In the genomic region with DNA sequence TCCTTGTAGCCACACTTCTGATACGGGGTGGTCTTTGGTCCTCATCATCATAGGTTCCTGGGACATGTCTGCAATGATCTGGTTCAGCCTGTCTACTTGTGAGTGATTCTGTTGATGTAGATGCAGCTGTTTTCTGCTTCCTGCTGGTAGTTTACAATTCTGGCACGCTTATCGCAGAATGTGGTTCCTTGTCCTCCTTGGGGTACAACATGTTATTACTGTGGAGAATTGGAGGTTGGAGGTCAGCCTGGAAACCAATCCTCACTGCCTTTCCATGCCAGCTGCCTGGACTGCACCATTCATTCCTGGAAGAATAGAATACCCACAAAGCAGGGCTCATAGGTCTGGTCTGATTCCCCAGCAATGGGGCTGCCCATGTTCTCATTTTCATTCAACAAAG, we compare ENCODE assay signal across 21 mouse cellular contexts. TPM values are rescaled to one million over a fixed set of nuclear protein-coding genes. Genes with fewer than 3 reads are reported as not detected.
"Had no signal": no experiment of that assay in that cellular context is flagged by ENCODE, and none has a peak within 500 bp of the region (broad histone marks: within the 10 kb centered on the region; RNA-seq: fewer than 3 reads in every experiment).

No protein-coding gene starts in this region.

- ATAC-seq: liver, embryonic 12.5 days; midbrain, embryonic 16.5 days had no signal

- H3K9me3 ChIP-seq: liver, embryonic 12.5 days; midbrain, embryonic 10.5 days; midbrain, embryonic 12.5 days; neural tube, embryonic 13.5 days; neural tube, embryonic 15.5 days had no signal

- H3K4me3 ChIP-seq: liver, embryonic 12.5 days; midbrain, embryonic 10.5 days; midbrain, embryonic 12.5 days; myocyte; neural tube, embryonic 13.5 days; neural tube, embryonic 15.5 days had no signal

- H3K27ac ChIP-seq: liver, embryonic 12.5 days; liver, embryonic 14.5 days; midbrain, embryonic 10.5 days; midbrain, embryonic 12.5 days; neural tube, embryonic 13.5 days; neural tube, embryonic 15.5 days had no signal

- H3K4me1 ChIP-seq: liver, embryonic 12.5 days; midbrain, embryonic 10.5 days; midbrain, embryonic 12.5 days; neural tube, embryonic 13.5 days; neural tube, embryonic 15.5 days had no signal

- H3K27me3 ChIP-seq: liver, embryonic 12.5 days; midbrain, embryonic 12.5 days; neural tube, embryonic 13.5 days; neural tube, embryonic 15.5 days had no signal

- H3K9ac ChIP-seq: liver, embryonic 12.5 days; liver, embryonic 14.5 days; midbrain, embryonic 12.5 days; neural tube, embryonic 13.5 days; neural tube, embryonic 15.5 days had no signal

- DNase-seq: lung, adult 2 months; lung, postnatal 10 days; lung, postnatal 4 days; midbrain, embryonic 14.5 days; retina, postnatal 1 day; right cerebral cortex, adult 18-20 months; right cerebral cortex, postnatal 25 days; right cerebral cortex, postnatal 4 days; spleen, adult 18-20 months; thymus, adult 2 months; thymus, postnatal 25 days; thymus, postnatal 4 days had no signal

- H3K36me3 ChIP-seq: liver, embryonic 12.5 days; midbrain, embryonic 10.5 days; midbrain, embryonic 12.5 days; neural tube, embryonic 13.5 days; neural tube, embryonic 15.5 days had no signal

- H3K4me2 ChIP-seq: liver, embryonic 12.5 days; midbrain, embryonic 12.5 days; neural tube, embryonic 13.5 days; neural tube, embryonic 15.5 days had no signal

RNA-seq across cellular contexts. Expression of a gene that starts 30.4 kb away (rescaled TPM):
- polyA plus RNA-seq: midbrain, embryonic 10.5 days; midbrain, embryonic 12.5 days; midbrain, embryonic 14.5 days; midbrain, embryonic 16.5 days; myocyte; neural tube, embryonic 11.5 days; neural tube, embryonic 13.5 days; neural tube, embryonic 15.5 days had no signal

RNA-seq across cellular contexts. Expression of a gene that starts 55.9 kb away (rescaled TPM):
- polyA plus RNA-seq: myocyte had no signal
